Mouse (Mus musculus) kidney, adult 18-20 months (tissue): ENCODE results near the gene Cbarp.

Experiments used
- DNase-seq: peaks from one replicate; pipeline ENCODE4 v3.0.0; 2021

The Cbarp gene

DNA sequence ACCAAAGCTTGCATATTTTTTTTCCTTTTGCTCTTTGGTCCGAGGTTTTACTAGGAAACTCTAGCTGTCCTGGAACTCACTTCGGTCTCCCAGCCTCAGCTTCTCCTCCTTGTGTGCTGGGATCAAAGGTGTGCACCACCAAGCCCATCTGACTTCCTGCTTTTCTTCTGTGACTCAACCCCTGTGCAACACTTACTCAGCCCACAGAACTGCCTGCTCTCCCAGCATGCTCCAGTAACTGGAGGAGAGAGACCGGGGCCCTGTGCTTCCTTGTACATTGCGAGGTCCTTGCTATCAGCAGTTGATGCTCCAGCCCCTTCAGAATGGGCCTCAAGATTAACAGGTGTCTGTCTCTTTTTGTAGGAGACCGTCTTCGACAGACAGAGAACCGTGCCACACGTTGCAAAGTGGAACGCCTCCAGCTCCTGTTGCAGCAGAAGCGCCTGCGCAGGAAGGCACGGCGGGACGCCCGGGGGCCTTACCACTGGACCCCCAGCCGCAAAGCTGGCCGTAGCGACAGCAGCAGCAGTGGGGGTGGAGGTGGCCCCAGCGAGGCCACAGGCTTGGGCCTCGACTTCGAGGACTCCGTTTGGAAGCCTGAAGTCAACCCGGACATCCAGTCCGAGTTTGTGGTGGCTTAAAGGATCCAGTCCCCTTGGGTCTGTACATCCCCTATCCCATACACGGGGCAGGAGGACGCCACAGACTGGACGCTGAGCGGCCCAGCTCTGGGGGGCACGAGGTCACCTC, 15.5 kb upstream of the Cbarp start:
- no peak for DNase-seq

DNA sequence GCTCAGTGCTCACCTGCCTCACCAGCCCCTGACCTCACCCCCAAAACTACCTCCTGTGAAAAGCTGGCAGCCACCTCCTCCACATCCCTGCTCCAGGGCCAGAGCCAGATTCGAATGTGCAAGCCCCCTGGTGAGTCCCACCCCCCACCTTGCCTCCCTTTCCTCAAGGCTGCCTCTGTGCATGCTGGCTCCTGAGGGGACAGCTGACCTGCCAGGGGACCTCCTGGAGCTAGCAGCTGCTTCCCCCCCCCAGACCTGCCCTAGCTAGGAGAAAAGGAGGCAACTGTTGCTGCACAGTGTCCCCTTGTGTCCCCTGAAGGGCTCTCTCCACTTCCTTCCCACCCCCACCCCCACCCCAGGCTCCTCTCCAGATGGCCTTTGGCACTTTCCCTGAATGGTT, 14.6 kb upstream of the Cbarp start:
- DNase-seq = no peak

DNA sequence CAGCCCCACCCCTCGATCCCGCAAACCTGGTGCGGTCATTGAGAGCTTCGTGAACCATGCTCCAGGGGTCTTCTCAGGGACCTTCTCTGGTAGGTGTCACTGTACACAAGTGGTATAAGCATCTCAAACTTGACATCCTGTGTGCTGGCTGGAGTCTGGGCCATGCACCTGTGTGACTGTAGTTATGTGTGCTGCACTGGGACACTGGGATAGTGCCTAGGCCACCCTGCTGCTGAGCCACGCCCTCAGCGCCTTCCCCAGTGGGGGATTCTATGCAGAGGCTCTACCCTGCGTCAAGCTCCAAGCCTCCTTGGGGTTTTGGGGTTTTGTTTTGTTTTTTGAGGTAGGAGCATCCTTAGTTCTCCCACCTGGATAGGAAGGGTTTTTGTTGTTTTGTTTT, 13.7 kb upstream of the Cbarp start:
- DNase-seq = no peak

DNA sequence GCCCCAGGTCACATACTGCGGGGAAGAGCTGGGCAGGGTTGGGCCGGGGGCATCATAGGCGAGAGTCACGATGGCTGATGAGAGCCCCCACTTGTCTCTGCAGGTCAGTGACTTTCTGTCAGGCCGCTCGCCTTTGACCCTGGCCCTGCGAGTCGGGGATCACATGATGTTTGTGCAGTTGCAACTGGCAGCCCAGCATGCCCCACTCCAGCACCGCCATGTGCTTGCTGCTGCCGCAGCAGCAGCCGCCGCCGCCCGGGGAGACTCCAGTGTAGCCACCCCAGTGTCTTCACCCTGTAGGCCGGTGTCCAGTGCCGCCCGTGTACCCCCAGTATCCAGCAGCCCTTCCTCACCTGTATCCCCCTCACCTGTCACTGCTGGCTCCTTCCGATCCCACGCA, 13.1 kb upstream of the Cbarp start:
- peak; percentile 66 for DNase-seq

DNA sequence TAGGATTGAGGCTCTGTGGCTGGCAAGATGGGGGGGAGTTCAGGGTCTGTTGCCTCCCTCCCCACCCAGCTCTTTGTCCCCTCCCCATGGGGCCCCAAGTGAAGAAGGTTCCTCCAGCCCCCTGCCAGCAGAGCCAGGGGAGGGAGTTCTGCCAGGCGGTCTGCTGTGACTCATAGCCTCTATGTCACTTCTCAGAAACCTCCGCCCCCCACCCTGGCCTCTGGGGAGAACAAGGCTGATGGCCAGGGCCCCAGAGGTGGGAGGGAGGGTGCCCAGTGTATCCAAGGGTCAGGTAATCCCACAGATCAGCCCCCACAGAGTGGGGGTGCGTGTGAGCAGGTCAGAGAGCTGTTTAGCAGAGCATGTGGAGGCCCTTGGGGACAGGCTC, 12.2 kb upstream of the Cbarp start:
- DNase-seq = peak; percentile 78

DNA sequence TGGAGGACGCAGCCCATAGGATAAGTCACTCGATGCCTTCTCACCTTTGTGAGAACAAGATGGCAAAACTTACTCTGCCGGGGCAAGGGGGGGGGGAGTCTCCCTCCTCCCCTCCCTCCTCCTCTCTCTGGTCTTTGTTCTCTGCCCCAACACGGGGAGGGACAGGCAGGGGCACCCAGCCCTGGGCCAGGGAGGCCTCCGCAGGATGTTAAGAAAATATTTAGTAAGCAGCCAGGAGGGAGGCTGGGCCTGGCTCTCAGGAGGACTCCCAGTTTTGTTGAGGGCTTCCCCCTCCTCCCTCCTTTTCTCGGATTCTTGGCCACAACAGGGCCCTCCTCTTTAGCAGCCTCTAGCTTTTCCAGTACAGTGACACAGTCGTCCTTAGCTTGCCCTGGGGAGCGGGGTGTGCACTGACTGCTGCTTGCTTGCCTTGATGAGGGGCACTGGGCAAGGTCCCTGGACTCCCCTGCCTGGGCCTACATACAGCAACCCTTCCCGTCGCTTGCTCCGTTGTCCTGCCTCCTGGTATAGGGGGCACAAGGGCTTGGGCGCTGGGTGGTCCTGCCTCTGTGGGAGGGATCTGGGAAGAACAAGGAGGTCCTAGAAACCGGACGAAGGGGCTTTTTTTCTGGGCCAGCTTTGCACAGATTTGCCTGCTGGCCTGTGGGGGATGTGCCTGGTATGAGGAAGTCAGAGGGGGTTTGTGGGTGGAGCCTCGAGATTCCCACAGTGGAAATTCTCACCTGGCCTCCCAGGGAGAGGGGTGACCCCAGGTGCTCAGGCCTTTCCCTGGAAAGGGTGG, 11.6 kb upstream of the Cbarp start:
- peak; percentile 75 for DNase-seq

DNA sequence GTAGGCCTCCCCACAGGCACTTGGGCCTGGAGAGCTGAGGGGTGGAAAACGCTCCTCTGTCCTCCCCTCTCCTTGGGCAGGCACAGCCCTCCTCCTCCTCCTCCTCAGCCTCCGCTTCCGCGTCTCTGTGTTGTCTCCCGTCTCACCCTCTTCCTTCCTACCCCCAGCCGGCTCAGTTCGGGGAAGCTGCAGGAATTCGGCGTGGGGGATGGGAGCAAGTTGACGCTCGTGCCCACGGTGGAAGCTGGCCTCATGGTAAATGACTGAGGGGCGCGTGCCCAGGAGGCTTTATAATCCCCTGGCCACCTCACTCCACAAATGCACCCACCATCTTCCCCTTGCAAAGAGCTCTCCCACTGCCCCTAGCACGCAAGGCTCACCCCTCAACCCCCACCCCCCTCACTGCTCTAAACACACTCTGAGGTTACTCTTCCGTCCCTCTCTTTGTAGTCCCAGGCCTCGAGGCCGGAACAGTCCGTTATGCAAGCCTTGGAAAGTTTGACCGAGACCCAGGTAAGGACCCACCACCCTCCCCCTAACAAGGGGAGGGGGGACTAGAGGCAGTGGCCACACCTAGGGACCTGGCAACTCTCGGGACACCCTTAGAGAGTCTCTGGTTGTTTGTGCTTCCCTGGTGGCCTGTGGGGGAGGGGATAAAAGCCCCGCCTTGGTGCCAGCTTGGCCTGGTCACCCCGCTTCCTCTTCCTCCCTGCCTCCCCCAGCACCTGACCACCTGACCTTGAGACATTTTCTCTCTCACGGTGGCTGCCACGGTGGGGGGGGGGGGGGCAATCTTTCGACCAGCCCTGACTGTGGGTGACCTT, 10.8 kb upstream of the Cbarp start:
- peak; percentile 87 for DNase-seq

DNA sequence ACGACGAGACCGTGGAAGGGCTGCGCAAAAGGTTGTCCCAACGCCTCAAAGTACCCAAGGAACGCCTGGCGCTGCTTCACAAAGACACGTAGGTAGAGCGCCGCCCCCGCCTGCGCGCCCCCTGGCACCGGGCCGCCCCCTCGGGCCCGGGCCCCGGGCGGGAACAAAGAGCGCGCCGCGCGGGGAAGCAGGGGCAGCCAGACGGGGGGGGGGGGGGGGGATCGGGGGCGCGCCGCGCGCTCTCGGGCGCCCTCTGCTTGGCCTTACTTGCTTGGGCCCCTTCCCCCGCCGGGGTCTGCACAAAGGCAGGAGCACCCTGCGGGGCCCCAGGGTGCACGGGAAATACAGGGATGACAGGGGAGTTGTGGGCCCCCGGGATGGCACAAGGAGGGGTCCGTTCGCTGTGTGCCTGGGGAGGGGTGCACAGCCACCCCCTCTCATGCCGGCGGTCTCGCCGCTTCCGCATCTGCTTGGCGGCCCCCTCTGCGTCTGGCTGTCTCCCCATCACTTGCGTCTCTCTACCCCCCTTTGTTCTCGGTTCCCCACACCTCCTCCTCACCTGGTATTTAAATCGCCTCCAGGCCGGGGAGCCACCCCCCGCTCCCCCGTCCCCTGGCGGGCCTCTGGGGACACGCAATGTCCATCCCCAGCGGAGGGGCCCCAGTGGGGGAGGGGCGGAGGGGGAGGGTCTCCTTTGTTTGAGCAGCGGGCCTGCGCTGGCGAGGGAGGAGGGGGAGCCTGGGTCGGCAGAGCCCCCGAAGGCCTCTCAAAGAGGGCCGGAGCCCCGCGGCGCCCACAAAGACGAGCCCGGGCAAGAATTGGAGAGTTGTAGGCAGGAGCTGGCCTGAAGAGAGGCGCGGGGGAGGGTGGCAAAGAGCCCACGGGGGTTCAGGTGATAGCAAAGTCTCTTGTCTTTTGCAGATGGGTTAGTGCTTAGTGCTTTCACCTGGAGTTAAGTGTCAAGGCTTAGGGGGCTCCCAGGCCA, 9.9 kb upstream of the Cbarp start:
- DNase-seq = peak; percentile 64

DNA sequence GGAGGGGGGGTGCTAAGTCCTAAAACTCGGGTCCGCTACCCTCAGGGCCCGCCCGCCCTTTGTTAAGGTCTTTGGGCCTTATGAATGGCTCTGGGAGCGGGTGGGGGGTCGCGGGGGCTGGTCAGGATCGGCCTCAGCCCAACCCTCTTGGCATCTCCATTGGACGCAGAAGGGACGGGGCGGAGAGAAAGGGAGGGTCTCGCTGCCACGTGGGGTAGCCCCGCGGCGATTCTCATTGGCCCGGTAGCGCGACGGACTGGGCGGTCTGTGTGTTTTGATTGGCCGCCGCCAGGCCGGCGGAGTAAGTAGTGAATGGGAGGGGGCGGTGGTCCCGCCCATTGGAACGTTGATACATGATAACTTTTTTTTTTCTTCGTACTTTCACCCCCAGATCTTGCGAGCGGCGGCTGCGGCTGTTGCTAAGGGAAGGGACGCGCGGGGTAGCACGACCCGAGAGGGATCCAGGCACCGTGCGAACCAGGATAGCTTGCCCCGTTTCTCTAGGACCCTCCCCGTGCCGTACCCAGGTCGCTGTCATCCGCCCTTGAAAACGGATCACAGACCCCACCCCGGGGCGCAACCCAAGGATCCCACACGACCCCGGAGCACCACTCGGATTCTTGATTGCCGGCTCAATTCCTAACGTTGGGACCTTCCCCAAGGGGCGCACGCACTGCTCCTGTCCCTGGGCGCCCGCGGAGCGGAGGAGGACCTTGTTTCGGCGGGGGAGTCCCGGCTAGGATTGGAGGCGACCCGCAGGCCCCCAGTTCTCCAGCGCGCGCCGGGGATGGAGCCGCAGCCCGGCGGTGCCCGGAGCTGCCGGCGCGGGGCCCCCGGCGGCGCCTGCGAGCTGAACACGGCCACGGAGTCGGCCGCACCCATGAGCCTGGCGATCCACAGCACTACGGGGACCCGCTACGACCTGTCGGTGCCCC, 8.9 kb upstream of the Cbarp start:
- peak; percentile 98 for DNase-seq

DNA sequence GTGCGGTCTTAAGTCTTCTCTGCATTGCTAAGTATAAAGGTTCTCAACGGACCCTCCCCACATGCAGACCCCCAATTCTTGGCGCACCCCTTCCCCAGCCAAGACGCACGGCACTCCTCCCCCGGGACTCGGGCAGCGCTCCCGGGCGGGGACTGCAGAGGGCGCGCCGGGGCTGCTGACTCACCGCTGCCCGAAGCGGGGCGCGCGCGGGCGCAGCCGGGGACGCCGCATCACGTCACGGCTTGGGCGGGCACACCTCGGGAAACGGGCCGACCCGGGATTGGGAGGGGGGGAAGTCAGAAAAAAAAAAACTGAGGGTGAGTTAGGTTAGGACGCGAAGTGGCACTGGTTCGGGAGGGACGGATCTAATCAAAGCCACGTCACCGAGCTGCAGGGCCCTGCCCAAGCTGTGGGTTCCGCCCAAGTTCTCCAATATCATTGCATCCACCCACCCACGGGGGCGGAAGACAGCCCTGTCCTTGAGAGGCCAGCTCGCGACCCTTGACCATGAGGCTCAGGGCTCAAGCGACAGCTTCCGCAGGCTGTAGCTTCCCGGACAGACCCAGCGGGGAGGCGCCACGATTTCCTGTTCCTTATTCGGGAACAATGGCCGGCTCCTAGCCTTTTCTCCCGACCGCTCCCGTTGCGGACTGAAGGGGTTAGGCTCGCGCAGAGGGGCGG, 8.1 kb upstream of the Cbarp start:
- peak; percentile 97 for DNase-seq

DNA sequence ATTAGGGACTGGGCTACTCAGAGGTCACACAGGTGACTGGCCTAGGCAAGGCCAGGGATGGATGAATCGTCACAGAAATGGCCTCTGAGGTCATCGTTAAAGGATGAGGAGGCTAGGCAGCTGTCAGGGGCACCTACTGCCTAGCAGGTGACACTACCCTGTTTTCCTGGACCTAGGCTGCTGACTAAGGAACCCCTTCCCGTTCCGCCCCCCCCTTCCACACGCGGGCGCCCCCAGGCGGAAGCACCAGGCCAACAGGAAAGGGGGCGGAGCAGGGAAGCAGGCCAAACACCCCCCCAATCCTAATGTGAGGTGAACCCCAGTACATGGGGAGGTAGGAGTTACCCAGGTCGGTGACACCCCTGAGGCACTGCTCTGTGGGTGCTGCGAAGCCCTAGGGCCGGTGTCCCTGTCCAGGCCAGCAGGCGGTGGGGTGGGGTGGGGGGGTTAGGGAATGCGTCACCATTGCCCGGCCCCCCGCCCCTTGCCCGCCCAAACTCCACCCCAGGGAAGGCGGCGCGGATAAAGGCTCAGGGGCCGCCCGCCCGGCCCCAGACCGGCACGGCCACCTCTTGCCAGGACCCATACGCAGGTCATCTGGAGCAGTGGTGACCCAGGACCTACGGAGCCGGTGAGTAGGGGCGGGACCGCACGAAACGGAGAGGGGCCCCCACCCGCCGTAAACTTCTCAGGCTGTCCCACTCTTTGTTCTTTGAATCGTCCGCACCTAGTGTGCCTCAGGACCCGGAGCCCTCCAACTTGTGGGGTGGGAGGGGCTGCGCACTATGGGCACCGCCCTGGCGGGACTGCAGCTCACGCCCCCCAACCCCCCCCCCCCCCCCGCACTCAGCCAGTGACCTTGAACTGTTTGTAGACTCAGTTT, 7.3 kb upstream of the Cbarp start, which contains the start of gene Midn:
Gene Midn, plus strand, starts transcription at position 554 of the 883 bp plus-strand sequence.
- DNase-seq = peak; percentile 92

DNA sequence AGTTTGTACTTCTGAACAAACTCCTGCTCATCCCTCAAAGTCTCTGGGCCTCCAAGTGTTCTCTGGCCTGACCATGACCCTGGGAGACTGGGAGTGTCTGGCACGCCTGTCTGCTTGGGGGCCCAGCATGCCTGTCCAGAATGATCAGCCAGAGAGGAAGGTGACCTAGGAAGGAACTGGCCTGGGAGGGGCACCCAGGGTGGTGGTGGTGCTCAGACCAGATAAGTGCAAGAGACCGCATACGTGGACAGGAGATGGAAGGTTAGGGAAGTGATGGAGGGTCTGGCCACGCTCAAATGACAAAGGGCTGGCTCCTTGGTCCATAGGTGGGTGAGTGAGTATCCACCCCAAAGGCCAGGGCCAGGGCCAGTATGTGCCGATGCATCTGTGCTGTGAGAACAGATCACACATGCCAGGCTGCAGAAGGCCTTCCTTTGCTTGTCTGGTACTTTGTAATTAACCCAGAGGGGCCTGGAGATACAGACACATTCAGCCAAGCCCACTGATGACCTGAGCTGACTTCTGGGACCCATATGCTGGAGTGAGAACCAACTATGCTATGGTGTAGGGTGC, 6.6 kb upstream of the Cbarp start:
- DNase-seq = peak; percentile 43

DNA sequence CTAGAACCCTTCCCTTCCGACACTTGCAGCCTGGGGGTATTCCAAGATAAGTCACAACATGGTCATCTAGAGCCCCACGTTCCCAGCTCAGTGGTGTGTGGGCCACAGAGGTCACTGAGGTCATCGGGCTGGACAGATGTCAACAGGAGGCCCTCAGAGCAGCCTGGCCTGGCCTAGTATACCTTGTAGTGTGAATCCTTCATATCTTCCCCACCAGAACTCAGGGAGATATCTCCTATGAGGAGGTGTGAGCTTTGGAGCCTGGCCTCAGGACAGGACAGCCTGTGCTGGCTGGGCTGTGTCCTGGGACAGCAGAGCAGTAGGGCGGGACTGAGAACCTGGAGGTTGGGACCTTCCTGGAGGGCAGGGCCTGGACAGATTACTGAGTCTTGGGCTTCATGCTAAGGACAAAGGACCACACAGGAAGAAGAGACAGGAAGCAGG, 6.0 kb upstream of the Cbarp start:
- DNase-seq = peak; percentile 71

DNA sequence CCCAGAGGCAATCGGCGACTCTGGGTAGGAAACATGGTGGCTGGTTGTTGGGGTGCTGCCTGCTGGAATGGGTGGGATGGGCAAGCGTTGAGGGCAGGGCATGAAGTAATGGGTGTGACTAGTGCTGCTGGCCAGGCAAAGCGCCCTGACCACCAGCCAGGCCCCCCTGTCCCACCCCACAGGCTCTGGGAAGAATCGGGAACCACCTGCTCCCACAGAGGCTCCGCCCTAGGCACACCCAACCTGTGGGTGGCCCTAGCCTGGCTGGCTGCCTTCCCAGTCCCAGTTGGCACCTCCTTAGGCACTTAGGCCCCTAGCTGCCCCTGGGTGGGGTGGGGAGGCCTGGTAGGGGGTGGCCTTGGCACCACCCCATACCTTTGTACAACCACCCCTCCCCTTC, 5.3 kb upstream of the Cbarp start:
- DNase-seq = peak; percentile 79

DNA sequence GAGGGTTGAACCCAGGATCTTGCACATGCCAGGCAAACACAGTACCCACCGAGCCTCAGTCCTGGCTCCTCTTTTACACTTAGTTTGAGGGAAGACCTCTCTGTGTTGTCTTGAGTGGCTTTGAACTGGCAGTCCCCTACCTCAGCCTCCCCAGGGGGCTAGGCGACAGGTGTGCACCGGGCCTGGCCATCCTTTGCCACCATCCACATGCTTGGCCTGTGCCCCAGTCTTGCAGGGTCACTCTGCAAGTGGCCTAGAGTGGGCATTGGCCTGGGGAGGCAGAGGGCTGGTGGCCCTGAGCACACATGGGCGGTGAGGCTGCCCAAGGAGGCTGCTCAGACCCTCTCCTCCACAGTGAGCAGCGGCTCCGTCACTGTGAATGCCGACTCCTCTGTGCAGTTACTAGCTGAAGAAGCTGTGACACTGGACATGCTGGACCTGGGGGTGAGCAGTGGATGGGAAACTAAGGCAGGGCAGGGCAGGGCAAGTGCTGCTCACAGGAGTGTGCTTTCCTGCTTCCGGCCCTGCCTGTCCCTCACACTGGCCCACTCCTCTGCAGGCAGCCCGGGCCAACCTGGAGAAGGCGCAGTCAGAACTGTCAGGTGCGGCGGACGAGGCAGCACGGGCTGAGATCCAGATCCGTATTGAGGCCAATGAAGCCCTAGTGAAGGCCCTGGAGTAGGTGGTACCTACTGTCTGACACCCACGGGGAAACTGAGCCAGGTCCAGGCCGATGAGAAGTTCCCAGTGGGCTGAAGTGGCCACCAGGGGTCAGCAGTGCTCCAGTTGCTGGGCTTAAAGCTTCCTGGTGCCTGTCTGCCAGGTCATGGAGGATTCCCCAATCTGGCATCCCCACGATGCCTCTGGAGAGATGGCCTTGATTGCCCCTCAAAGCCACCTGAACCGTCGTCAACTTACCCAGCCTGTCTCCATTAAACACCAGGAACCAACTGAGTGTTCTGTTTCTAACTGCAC, 4.5 kb upstream of the Cbarp start:
- peak; percentile 79 for DNase-seq

DNA sequence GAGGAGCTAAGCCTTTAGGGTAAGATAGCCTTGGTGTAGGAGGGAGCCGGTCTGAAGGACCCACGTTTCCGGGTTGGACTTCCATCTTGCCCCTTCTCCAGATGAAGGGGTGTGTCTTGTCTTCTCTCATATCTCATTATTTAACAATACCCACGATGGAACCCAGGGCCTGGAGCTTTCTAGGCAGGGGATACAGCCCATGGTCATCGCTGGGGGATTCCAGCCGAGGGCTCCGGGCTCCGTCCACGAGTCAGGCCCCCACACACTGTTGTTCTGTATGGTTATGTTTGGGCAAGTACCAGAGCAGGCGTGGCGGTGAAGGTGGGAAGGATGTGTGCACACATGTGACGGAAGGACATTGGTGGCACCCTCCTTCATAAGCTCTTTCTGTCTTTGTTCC, 3.5 kb upstream of the Cbarp start:
- DNase-seq = no peak

DNA sequence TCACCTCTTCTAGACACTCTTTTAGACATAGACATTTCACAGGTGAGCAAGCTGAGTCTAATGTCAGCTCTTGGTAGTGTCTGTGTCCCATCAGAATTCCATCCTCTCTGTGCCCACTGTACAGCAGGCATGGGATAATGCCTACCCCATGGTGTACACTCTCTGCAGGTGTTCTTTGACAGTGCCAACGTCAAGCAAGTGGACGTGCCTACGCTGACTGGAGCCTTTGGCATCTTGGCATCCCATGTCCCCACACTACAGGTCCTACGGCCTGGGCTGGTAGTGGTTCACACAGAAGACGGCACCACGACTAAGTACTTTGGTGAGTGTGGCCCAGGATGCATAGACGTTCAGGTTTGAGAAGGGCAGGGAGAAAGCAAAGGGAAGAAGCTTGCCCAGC, 3.0 kb upstream of the Cbarp start:
- DNase-seq = no peak

DNA sequence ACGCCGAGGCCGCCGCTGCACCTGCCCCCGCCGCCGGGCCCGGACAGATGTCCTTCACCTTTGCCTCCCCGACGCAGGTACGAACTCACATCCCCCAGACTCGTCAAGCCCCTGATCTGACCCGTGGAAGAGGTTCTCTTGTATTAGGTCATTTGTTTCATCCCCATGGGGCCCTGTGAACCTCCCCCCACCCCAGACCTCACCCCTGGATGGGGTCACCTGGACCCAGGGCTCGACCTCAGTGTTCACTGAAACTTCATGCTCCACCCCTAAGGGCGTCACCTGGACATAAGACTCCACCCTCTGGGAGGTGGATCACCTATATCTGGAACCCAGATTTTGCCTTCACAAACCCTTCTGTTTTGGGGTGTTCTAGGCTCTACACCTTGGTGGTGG, 1.9 kb upstream of the Cbarp start:
- DNase-seq = no peak
